Mouse (Mus musculus): ENCODE data around the gene Sympk.

DNA sequence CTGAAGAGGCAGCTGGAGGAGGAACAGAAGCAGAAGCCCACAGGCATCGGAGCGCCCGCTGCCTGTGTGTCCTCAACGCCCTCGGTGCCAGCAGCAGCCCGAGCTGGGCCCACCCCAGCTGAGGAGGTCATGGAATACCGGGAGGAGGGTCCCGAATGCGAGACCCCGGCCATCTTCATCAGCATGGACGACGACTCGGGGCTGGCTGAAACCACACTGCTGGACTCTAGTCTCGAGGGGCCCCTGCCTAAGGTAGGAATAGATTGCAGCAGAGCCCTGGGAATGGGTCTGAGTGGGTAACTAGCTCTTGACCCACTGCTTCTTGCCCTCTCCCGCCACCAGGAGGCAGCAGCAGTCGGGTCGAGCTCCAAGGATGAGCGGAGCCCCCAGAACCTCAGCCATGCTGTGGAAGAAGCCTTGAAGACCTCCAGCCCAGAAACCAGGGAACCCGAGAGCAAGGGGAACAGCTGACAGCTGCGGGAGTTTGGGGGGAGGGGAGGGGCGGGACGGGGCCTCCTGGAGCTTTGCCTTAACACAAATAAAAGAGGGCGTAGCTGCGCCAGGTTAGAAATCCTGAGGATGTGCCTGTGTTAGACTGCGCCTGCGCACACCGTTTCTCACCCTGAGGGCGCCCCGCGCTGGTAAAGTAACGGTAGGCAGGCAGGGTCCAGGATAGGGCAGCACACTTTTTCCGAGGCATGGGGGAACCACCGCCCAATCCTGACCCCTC is 30.0 kb downstream of the Sympk start, which contains the start of gene Rsph6a:
- TF ChIP-seq CTCF (IDR thresholded peaks at IDR 0.05 in 2 of 3, conservative IDR thresholded peaks at IDR 0.05 in 1 of 3; ENCODE audit: control insufficient read depth in 1 of 3, insufficient read depth in 1 of 3, low read depth in 2 of 3, low read length in 3 of 3, poor library complexity in 1 of 3, severe bottlenecking in 1 of 3) (peak; percentile 36 to 70 (median 46); a peak in 5 of 6 replicates), POLR2A (IDR thresholded peaks at IDR 0.05; ENCODE audit: control insufficient read depth in 1 of 2, insufficient read depth in 1 of 2, low read depth in 1 of 2, low read length in 2 of 2, poor library complexity in 1 of 2) (no peak), KAT2A (conservative IDR thresholded peaks at IDR 0.05; ENCODE audit: low read depth, low read length) (no peak), MYC (IDR thresholded peaks at IDR 0.05; ENCODE audit: low read depth, low read length) (no peak), TAL1 (IDR thresholded peaks at IDR 0.05; ENCODE audit: low read length) (no peak), SIN3A (IDR thresholded peaks at IDR 0.05; ENCODE audit: low read length) (no peak), MAX (IDR thresholded peaks at IDR 0.05; ENCODE audit: low read length) (no peak), BHLHE40 (IDR thresholded peaks at IDR 0.05; ENCODE audit: borderline replicate concordance, low read depth, low read length) (no peak), POLR2AphosphoS2 (IDR thresholded peaks at IDR 0.05; ENCODE audit: low read length) (no peak), ZKSCAN1 (IDR thresholded peaks at IDR 0.05; ENCODE audit: low read depth, low read length) (no peak), SMC3 (IDR thresholded peaks at IDR 0.05; ENCODE audit: low read depth, low read length) (no peak)

All from MEL (cell line).